Mouse (Mus musculus): Measurements from ENCODE around the gene Wfdc8. TPM values are rescaled to one million over a fixed set of nuclear protein-coding genes. Genes with fewer than 3 reads are reported as not detected.
"Not testable (repeated sequence)": the region's sequence is repeated elsewhere in the genome, so short reads cannot be mapped to it uniquely, and the experiment has no call there.

The Wfdc8 gene
- polyA plus RNA-seq, 1 experiment from 2014 or later, result not detected

- no peak overlapping the region for H3K4me3 ChIP-seq
- 75% methylated on average over 8 of the region's 8 CpGs for WGBS
- peaks cover 5% of the 10 kb centered on the region; the same call in 1 of the 2 replicates for H3K9me3 ChIP-seq
- ATAC-seq (ENCODE audit: extremely low read depth, insufficient number of reproducible peaks, low FRiP score, low TSS enrichment), result no peak
- peaks cover 16% of the 10 kb centered on the region for H3K27me3 ChIP-seq (replicated peaks)
- H3K36me3 ChIP-seq, result no peaks in the 10 kb centered on the region
- H3K9ac ChIP-seq, result no peak overlapping the region
- H3K4me1 ChIP-seq, result no peaks in the 10 kb centered on the region
- H3K27ac ChIP-seq (replicated peaks), result no peak overlapping the region
- H3K4me2 ChIP-seq, result no peak overlapping the region
Measured at GRCm38 (mm10) chr2:164604411-164604810, 9.0 kb downstream of the Wfdc8 start.

- no peak for ATAC-seq (ENCODE audit: extremely low read depth, insufficient number of reproducible peaks, low FRiP score, low TSS enrichment)
- Histone ChIP-seq H3K9ac (no peak overlapping the region), H3K9me3 (peaks cover 5% of the 10 kb centered on the region; the same call in 1 of the 2 replicates), H3K27me3 (replicated peaks) (peaks cover 12% of the 10 kb centered on the region), H3K4me1 (no peaks in the 10 kb centered on the region), H3K27ac (replicated peaks) (no peak overlapping the region), H3K4me2 (no peak overlapping the region), H3K36me3 (no peaks in the 10 kb centered on the region), H3K4me3 (no peak overlapping the region)
- 79% methylated on average over 3 of the region's 3 CpGs for WGBS
Measured at GRCm38 (mm10) chr2:164603482-164603881, 9.9 kb downstream of the Wfdc8 start.

- Histone ChIP-seq H3K9ac (no peak overlapping the region), H3K4me2 (no peak overlapping the region), H3K9me3 (peaks cover 5% of the 10 kb centered on the region; the same call in 1 of the 2 replicates), H3K4me1 (no peaks in the 10 kb centered on the region), H3K27me3 (replicated peaks) (no peaks in the 10 kb centered on the region), H3K27ac (replicated peaks) (no peak overlapping the region), H3K36me3 (no peaks in the 10 kb centered on the region), H3K4me3 (no peak overlapping the region)
- 60% methylated on average over 3 of the region's 3 CpGs for WGBS
- no peak for ATAC-seq (ENCODE audit: extremely low read depth, insufficient number of reproducible peaks, low FRiP score, low TSS enrichment)
Measured at GRCm38 (mm10) chr2:164600179-164600578, 13.2 kb downstream of the Wfdc8 start.

GRCm38 (mm10) chr2:164593494-164593893 lies 19.9 kb downstream of the Wfdc8 start, which contains the start of gene Eppin:
Gene Eppin, minus strand, starts transcription at chr2:164593594.
- Histone ChIP-seq H3K27ac (replicated peaks) (no peak within 1 kb of the TSS), H3K9me3 (no peaks in the 10 kb centered on the region), H3K4me2 (no peak within 1 kb of the TSS), H3K9ac (no peak within 1 kb of the TSS), H3K4me1 (no peaks in the 10 kb centered on the region), H3K27me3 (replicated peaks) (peaks cover 18% of the 10 kb centered on the region; the same call in 1 of the 2 replicates), H3K36me3 (no peaks in the 10 kb centered on the region), H3K4me3 (no peak within 1 kb of the TSS)
- ATAC-seq (ENCODE audit: extremely low read depth, insufficient number of reproducible peaks, low FRiP score, low TSS enrichment), result no peak
- WGBS, result 63% methylated on average over 4 of the region's 4 CpGs

- Histone ChIP-seq H3K4me2 (no peak overlapping the region), H3K36me3 (no peaks in the 10 kb centered on the region), H3K4me3 (no peak overlapping the region), H3K9me3 (no peaks in the 10 kb centered on the region), H3K27me3 (replicated peaks) (peaks cover 20% of the 10 kb centered on the region; the same call in 1 of the 2 replicates), H3K9ac (no peak overlapping the region), H3K27ac (replicated peaks) (no peak overlapping the region), H3K4me1 (no peaks in the 10 kb centered on the region)
- no peak for ATAC-seq (ENCODE audit: extremely low read depth, insufficient number of reproducible peaks, low FRiP score, low TSS enrichment)
- 10% methylated on average over 4 of the region's 4 CpGs for WGBS
Measured at GRCm38 (mm10) chr2:164592014-164592413, 21.4 kb downstream of the Wfdc8 start.

GRCm38 (mm10) chr2:164585025-164585725 lies 28.3 kb downstream of the Wfdc8 start, which contains the start of gene Wfdc6a:
Gene Wfdc6a, minus strand, starts transcription at chr2:164585447.
- H3K27ac ChIP-seq (replicated peaks); H3K36me3 ChIP-seq; ATAC-seq (ENCODE audit: extremely low read depth, insufficient number of reproducible peaks, low FRiP score, low TSS enrichment); H3K9ac ChIP-seq; H3K4me1 ChIP-seq; H3K9me3 ChIP-seq; H3K4me2 ChIP-seq; H3K4me3 ChIP-seq: not testable (repeated sequence)
- H3K27me3 ChIP-seq (replicated peaks), result peaks cover 11% of the 10 kb centered on the region; the same call in 1 of the 2 replicates
- WGBS, result 50% methylated on average over 13 of the region's 13 CpGs

GRCm38 (mm10) chr2:164573359-164573758 lies 40.1 kb downstream of the Wfdc8 start, which contains the start of gene Spint3:
Gene Spint3, minus strand, starts transcription at chr2:164573459.
- not testable (repeated sequence) for H3K9me3 ChIP-seq; H3K36me3 ChIP-seq; H3K9ac ChIP-seq; H3K4me1 ChIP-seq; H3K27me3 ChIP-seq (replicated peaks); H3K4me2 ChIP-seq; ATAC-seq (ENCODE audit: extremely low read depth, insufficient number of reproducible peaks, low FRiP score, low TSS enrichment); H3K4me3 ChIP-seq; H3K27ac ChIP-seq (replicated peaks)
- WGBS, result 71% methylated on average over 6 of the region's 6 CpGs

GRCm38 (mm10) chr2:164567460-164567859 lies 46.0 kb downstream of the Wfdc8 start:
- 78% methylated on average over 5 of the region's 5 CpGs for WGBS
- no peak for ATAC-seq (ENCODE audit: extremely low read depth, insufficient number of reproducible peaks, low FRiP score, low TSS enrichment)
- Histone ChIP-seq H3K4me3 (no peak overlapping the region), H3K27ac (replicated peaks) (no peak overlapping the region), H3K27me3 (replicated peaks) (peaks cover 29% of the 10 kb centered on the region), H3K4me1 (peaks cover 16% of the 10 kb centered on the region), H3K9me3 (no peaks in the 10 kb centered on the region), H3K4me2 (no peak overlapping the region), H3K9ac (no peak overlapping the region), H3K36me3 (no peaks in the 10 kb centered on the region)

GRCm38 (mm10) chr2:164566997-164567396 lies 46.4 kb downstream of the Wfdc8 start:
- Histone ChIP-seq H3K36me3 (no peaks in the 10 kb centered on the region), H3K9me3 (no peaks in the 10 kb centered on the region), H3K4me3 (no peak overlapping the region), H3K27me3 (replicated peaks) (peaks cover 33% of the 10 kb centered on the region), H3K4me2 (no peak overlapping the region), H3K27ac (replicated peaks) (no peak overlapping the region), H3K4me1 (peaks cover 18% of the 10 kb centered on the region), H3K9ac (no peak overlapping the region)
- no peak for ATAC-seq (ENCODE audit: extremely low read depth, insufficient number of reproducible peaks, low FRiP score, low TSS enrichment)
- 68% methylated on average over 2 of the region's 2 CpGs for WGBS

GRCm38 (mm10) chr2:164564346-164564745 lies 49.1 kb downstream of the Wfdc8 start:
- H3K4me2 ChIP-seq, result no peak overlapping the region
- peaks cover 18% of the 10 kb centered on the region for H3K4me1 ChIP-seq
- peaks cover 46% of the 10 kb centered on the region for H3K27me3 ChIP-seq (replicated peaks)
- no peaks in the 10 kb centered on the region for H3K36me3 ChIP-seq
- no peaks in the 10 kb centered on the region for H3K9me3 ChIP-seq
- 65% methylated on average over 5 of the region's 5 CpGs for WGBS
- H3K9ac ChIP-seq, result no peak overlapping the region
- no peak overlapping the region for H3K27ac ChIP-seq (replicated peaks)
- ATAC-seq (ENCODE audit: extremely low read depth, insufficient number of reproducible peaks, low FRiP score, low TSS enrichment), result no peak
- H3K4me3 ChIP-seq, result no peak overlapping the region

- H3K9me3 ChIP-seq, result no peaks in the 10 kb centered on the region
- H3K36me3 ChIP-seq, result no peaks in the 10 kb centered on the region
- H3K9ac ChIP-seq, result peak overlapping the region; percentile 82
- peak overlapping the region; percentile 90 for H3K4me2 ChIP-seq
- H3K27me3 ChIP-seq (replicated peaks), result peaks cover 46% of the 10 kb centered on the region
- ATAC-seq (ENCODE audit: extremely low read depth, insufficient number of reproducible peaks, low FRiP score, low TSS enrichment), result peak; percentile 16; the same call in 1 of the 2 replicates
- no peak overlapping the region for H3K27ac ChIP-seq (replicated peaks)
- peak overlapping the region; percentile 59 for H3K4me3 ChIP-seq
- under 1% methylated on average over 32 of the region's 32 CpGs for WGBS
- peaks cover 22% of the 10 kb centered on the region for H3K4me1 ChIP-seq
Measured at GRCm38 (mm10) chr2:164563339-164564038, 49.9 kb downstream of the Wfdc8 start.
